Mouse (Mus musculus) adrenal gland, postnatal 14 days (tissue): ENCODE measurements around the gene Lrrc49. TPM values are rescaled to one million over a fixed set of nuclear protein-coding genes. Genes with fewer than 3 reads are reported as not detected.

Experiments
- DNase-seq: peaks from one replicate; pipeline ENCODE4 v3.0.0; 2021; ENCODE audit warnings: mixed read lengths
- total RNA-seq: library from RNA; stranded (reverse); gene quantifications from 2 replicates; pipeline ENCODE4 v1.2.3, GENCODE M21; 2021

Gene Lrrc49
- total RNA-seq, 1 experiment from 2014 or later: 21.0 TPM

DNA sequence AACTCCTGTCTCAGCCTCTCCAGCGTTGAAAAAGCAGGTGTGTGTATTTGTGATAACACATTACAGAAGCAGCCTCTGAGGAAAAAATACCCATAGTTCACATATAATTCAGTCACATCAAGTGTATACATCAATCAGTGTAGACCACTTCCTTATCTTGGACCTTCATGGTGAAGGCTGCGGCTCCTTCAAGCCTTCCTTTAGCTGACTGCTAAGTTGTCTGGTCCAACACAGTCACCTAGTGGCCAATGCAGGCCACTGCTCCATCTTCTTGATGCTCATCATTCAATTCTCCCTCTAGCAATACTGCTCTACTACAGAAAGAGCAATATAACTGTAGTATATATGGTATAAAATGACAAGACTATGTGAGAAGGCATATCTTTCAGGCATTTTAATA lies 88.5 kb downstream of the Lrrc49 start:
- DNase-seq: peak; percentile 37

DNA sequence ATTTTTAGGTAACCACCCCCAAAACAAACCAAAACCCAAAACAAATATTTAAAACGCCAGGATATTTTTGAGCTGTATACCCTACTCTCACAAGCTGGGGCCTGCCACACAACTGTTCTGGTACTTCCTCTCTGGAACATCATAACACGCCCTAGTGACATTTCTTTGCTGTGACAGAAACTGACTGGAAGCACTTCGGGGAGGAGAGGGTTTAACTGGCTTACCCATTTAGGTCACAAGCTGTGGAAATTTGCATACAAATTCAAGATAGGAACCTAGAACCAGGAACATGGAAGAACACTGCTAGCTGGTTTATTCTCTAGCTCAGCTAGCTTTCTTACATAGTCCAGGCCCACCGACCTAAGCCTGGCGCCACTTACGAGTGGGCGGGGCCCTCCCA lies 92.6 kb downstream of the Lrrc49 start:
- no peak for DNase-seq

DNA sequence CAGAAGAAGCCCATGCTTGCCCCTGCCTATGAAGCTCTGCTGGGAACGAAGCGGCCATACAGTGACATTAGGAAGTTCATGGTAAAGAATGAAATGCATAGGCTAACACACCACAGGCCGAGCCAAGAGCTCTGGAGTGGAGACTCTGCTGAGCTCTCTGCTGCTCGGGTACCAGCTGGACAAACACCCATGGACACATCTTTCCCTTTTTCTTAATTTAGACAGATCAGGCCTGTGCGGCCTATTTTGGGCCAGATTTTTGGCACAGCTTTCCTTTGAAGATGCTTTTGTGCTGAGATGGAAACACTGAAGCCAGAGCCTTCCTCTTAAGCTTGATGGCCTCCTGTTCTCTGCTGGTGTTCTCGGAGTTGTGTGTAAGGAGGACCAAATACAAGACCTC lies 95.0 kb downstream of the Lrrc49 start:
- DNase-seq: no peak

DNA sequence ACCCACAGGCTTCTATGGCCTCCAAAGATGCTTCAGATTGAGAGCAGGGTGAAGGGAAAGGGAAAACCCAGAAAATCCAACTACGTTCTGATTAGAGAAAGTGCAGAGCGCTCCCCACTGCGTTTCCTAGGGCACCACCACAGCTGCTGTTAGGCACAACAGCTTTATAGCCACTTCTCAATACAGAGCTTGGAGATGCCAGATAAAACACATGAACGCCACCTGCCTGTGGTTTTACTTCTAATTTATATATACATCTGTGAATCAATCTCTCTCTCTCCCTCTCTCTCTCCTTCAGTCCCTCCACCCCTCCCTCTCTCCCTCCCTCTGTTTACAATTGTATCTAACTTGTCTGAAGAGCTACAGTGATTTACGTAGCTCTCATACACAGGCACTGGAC lies 95.6 kb downstream of the Lrrc49 start:
- DNase-seq: no peak

DNA sequence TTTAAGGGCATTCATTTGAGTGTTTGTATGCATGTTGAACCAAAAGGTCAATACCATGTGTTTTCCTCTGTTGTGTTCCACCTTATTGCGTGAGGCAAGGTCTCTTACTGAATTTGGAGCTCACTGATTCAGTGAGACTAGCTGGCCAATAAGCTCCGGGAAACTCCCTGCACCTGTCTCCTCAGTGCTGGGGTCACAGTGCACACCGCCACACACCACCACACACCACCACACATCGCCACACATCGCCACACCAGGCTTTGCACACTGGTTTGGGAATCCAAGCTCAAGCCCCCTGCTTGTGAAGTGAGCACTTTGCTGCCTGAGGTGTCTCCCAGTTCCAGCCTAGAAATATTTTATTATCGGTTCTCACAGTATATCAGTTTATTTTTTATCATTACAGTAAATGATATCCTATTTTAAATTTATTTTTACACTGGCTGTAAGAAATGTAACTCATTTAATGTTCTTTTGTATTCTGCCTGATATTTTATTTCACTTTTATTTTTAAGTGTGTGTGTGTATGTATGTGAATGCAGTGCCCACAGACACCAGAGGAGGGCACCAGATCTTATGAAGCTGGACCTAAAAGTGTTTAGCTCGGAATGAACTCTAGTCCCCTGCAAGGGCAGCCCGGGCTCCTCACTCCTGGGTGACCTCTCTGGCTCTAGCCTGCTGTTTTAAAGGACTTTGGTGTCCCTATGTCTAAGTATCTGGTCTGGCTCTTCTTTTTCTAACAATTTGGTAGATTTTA lies 96.9 kb downstream of the Lrrc49 start:
- no peak for DNase-seq

DNA sequence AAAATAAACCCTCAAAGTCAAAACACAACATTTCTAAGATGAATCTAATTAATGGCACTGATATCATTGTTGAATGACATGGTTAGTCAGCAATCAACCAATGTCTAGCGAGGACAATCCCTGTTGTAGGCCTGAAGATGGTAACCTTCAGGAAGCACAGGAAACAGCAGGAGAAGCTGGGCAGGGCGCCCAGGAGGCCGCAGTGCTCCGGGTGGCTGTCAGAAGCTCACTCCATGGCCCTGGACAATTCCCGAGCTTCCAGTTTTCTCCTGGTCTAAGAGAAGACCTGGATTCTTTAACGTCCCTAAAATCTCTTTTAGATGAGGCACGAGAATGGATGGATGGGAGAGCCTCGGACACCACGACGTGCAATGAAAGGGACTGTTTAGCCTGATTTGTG lies 99.0 kb downstream of the Lrrc49 start:
- peak; percentile 13 for DNase-seq

DNA sequence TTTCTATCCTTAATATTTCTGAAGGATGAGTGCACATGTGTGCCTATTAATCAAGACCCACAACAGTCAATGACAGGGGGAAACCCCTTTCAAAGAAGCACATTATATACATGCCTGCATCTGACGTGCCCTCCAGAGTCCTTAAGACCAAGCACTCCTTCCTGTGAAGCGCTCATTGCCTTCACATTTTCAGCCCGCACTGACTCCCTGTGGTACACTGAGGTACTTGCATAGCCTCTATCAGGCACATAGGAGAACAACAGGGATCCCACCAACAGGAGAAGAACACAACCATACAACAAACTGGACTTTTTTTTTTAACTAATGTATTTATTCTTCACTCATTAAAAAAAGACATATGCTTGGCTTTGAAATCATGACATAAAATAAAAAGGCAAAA lies 101.0 kb downstream of the Lrrc49 start:
- no peak for DNase-seq

DNA sequence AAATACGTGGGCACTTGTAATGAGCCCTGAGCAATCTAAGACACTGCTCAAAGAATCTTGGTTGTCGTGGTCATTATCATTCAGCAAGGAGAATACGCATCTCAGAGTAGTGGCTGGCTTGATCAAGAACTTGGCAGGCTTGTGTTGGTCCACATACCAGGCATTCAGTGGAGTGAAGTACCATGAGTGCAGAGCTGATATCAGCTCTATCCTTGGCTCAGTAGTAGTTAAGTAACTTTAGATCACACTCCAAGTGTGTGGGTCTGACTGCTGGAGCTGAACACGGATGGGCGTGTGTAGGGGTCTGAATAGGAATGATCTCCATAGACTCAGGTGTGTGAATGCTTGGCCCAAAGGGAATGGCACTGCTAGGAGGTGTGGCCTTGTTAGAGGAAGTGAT lies 102.8 kb downstream of the Lrrc49 start:
- DNase-seq: no peak

DNA sequence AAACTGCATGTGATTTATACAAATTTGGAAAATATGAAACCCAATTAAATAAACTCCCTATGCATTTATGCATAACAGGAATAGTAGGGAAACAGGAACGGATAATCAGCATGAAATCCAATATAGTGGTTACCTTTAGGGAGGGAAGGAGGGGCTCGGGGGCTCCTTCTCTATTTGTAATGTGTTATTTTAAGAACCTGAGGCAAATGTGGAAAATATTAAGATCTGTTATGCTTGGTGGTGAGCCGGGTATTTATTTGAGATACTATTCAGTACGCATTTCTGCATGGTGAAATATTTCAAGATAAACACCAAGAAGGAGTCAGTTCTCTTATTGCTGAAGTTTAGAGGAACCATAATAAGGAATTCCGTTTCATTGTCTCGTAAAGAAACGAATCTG lies 105.4 kb downstream of the Lrrc49 start:
- DNase-seq: no peak

DNA sequence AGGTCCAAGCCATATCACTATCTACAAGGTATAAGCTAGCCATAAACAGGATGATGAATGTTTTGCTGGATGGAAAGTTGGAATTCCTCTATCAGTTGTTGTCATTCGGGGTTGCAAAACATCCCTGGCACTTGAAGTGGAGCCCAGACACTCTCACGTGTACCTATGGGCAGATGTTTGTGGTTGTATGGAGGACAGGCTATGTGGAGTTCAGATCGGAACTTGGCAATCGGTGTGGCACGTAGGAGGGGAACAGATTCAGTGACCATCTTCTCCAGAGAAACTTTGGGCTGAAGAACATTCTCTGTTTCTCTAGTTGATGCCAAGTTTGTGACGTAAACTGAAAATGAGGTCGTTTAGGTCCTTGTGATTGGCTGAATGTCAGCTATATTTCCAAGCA lies 114.9 kb downstream of the Lrrc49 start:
- DNase-seq: no peak

DNA sequence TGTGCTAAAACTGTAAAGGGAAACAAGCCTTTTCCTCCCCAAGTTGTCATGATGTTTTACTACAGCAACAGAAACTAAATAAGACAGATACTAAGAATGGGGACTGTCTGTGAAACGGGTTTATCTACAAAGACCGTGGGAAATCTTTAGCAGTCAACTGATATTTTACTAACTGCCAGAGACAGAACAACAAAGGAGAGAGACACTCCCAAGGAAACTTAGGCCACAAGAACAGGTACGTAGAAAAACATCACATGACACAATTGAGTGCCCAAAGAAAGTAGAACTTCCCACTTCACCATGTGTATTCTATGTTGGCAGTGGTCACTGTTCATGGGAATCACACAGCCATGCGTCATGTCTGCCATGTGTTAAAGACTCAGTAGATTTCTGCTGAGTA lies 116.2 kb downstream of the Lrrc49 start:
- no peak for DNase-seq

DNA sequence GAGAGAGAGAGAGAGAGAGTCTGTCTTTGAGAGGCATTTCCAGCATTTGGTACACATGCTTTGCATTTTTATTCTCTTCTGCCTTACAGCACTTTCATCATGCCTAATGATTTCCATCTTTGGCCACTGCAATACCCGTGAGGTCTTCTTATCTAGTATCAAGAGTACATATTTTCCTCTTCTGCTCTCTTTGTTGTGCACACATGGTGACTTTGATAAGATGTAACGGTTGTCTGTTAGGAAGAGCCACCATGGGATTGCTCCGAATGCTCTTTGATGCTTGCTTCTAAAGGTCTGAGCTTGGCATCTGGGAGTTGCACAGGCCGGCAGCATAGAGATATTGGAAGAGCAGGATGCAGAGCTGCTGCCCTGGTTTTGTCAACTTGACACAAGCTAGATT lies 116.9 kb downstream of the Lrrc49 start:
- no peak for DNase-seq

DNA sequence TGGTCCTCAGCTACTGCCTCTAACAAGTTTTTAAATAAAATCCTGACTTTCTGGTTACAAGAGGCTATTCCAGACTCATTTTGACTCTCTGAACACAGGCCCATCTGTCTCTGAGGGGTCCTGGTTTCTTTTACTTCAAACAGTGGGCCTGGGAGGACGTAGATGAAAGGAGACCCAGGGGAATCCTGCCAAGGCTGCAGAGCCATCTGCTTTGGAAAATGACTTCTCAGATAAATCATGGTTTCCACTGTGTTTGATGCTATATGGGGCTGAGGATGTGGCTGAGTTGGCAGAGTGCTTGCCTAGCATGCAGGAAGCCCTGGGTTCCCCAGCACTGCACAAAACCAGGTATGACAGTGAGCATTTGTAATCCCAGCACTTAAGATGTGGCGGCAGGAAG lies 118.6 kb downstream of the Lrrc49 start:
- DNase-seq: no peak

DNA sequence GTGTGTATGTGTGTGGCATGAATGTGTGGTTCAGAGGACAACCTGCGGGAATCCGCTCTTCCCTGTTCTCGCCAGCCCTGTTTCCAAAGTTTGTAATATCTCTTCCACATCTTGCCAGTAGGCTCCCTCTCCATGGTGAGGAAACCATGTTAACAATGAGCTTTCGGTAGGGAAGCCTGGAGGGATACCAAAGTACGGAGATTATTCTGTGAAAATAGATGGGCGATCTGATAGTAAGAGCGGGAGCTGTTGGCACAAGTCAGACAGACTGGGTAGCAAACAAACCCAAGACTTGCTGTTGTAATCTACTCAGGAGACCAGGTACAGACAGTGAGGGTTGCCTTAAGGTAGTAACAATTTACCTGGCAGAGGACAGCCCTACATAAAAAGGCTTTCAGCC lies 124.1 kb downstream of the Lrrc49 start:
- no peak for DNase-seq

DNA sequence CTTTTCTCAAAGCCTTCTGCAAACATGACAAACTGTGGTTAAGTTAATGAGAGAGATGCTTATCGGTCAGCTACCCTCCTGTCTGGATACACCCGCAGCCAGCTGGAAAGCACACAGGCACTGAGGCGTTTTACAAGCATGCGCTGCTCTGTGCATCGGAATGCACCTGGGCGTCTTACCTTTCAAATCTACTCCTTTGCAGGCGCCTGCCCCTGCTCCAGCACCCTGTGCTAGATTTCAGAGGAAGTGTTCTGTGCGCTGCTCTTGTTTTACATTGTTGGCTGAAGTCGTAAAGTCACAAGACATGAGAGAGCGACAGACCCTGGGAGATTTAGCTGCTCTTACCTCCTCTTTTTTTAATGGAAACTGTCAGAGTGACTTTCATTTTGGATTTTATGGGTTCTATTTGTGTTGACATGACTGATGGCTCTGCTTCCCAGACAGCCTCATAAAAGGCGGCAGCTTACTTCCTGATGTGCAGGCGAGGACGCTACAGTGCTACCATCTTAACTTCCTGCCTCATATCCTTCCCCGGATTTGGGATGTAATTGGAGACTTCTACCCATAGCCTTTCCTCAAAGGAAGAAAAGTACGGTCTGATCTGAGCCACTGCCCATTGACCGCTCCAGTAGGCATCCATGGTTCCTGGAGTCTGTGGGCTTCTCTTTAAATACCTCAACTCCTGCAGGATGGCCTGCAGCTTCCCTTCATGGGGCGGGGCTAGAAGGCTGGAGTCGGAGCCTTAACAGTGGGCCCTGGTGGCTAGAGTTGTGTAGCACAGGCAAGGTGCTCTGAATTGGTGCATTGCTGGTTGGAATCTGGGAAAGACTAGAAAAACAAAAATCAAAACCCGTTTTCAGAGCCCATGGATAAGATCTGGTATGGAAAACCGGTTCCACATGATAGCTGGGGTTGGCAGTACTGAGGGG lies 125.3 kb downstream of the Lrrc49 start:
- DNase-seq: peak; percentile 45

DNA sequence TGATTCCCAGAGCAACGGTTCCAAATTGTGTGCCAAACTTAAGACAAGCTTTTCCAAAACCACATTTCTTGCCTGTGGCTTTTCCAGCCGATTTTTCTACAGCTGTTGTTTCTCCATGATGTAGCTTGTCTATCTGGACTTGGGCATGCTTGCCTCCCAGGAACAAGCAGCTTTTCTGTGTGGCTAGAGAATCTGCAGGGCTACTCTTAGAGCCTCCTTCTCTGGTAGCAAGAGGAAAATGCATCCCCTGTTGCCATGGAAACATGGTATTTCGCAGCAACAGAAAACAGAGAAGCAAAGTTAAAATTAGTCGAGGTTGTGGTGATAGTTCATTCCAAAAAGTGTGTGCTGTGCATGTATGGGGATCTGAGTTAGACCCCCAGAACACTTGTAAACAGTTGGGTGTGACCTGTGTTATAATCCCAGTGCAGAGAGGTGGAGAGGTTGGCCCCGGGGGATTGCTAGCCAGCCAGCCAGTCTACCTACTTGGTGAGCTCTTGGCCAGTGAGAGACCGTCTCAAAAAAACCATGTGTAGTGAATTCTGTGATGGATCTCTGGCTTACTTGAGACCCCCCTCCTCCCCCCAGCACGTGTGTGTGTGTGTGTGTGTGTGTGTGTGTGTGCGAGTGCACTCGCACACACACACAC lies 126.2 kb downstream of the Lrrc49 start:
- DNase-seq: no peak

DNA sequence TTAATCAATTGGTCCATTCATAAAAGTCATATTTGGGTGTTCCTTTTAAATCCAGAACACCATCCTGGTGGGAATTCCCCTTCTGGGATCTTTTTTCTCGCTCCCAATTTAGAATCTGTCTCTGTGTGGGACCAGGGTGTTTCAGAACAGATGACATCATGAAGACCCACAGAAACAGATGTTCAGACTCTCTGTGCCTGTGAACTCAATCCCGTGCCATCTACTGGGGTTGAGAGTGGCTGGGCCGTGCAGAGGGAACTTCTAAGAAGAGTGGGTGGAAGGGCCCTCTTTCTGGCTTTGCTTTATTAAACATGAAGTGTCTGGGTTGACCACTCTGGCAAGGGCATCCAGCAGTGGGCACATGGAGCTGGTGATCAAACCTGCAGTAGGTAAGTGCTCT lies 129.5 kb downstream of the Lrrc49 start:
- no peak for DNase-seq

DNA sequence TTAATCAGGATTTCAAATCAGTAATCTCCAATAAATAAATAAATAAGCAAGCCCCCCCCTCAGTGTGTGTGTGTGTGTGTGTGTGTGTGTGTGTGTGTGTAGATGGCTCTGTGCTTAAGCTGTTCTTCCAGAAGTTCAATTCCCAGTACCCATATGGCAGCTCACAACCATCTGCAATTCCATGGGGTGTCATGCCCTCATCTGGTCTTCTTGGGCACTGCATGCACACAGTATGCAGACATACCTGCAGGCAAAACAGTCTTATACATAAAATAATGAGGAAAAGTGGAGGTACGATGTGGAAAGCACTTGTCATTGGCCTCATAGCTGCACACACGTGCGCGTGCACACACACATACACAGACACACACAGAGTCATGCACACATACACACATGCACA lies 136.7 kb downstream of the Lrrc49 start:
- DNase-seq: no peak

DNA sequence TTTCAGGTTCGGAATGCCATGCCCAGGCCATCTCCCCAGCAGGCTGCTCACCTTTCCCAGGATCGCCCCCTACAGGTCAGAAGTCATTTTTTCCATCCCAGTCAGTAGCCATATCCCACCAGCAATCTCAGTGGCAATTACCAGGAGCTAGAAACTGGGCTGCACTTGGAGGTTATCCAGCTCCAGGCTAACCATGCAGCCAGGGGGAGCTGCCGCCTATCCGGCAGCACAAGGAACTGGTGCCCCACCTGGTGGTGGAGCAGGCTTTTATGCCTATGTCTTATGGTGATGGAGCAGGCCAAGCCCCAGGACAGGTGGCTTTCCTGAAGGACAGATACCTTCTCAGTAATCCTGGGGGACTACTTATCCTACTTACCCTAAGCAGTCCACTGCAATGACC lies 139.8 kb downstream of the Lrrc49 start:
- DNase-seq: peak; percentile 70

DNA sequence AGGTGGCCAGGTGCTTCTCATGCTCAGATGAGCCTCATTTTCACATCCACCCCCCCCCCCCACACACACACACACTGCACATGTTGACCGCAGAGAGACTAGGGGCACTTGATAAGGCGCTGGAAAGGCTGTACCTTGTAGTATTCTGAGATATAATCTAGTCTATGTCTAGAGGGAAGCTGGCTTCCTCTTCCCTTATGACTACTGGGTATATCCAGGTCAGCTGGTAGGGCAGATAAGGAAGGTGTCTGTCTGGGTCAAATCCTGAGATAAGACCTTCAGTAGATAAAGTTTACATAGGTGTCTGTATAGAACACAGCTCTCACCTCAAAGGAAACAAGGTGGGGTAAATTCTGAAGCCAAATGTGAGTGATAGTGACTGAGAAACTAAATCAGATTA lies 141.8 kb downstream of the Lrrc49 start:
- DNase-seq: no peak

DNA sequence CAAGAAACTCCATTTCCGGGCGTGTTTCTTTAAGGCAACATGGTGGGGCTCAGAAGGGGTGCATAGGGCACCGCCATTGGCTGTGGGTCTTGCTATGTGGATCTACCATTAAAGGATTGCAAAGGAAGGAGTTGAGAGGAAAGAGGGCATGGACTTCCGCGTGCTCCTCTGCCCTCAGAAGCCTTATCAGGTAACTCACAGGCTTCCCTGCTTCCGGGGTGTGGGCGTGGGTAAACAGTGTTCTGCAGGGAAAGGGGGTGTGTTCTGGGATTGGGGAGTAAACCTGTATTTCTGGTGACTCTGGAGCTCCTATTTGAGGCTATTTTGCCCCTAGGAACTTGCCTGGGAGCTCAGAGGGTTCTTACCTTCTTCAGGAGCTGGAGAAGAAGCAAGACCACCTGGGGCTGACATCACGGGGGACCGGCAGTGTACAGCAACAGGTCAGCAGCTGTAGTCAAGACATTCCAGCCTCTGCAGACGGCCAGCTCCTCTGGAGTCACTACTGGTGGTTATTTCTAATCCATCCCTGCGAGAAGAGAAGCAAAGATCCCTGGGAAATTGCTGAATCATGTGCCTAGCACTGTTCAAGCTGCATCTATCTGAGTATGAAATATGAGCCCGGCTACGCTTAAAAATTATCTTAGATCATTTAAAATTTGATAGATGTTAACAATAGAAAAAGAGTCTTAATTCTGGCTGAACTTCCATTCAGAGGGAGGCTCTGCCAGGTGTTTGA lies 142.4 kb downstream of the Lrrc49 start:
- no peak for DNase-seq

DNA sequence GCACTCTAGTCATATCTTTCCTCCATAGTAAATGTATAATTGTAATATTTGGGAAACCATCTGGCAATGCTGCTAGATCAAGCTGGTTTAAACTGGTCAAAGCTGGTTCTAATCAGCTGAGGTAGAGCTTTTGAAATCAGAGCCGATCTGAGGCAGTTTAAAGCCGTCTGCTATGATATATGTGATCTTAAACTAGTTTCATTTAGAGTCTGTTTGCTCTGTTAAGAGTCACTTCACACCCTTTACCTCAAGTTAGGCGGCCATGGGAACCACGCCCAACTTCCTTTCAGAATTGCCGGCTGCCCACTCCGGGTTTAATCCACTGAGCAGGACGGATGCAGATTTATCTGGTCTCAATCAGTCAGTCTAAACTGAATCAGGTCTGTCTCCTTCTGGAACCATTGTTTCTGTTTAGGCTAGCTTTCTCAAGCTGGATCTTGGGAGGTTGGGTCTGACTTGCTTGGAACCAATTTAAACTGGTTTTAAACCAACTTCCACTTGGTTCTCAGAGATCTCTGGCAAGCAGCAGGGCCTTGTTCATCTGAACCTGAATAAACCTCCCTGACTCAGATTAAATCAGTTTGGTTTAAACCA lies 144.4 kb downstream of the Lrrc49 start:
- DNase-seq: no peak
